ENCODE assay signal across 8 mouse cellular contexts in genomic region chr11:62280675-62281600, GRCm38 (mm10). TPM values are rescaled to one million over a fixed set of nuclear protein-coding genes. Genes with fewer than 3 reads are reported as not detected.
DNase-seq lines count a peak whose midpoint lies in the region; ATAC-seq lines count a peak whose summit lies in the region.

Gene Zswim7, minus strand, starts transcription at chr11:62281375.
Gene Ttc19, plus strand, starts transcription at chr11:62281473.

- peak within 1 kb of the TSS; percentile 92 for H3K4me2 ChIP-seq in lung, embryonic 16.5 days (ENCODE audit: low read depth, low read length)

- peaks cover 3% of the 10 kb centered on the region for H3K4me1 ChIP-seq in lung, embryonic 16.5 days (replicated peaks; ENCODE audit: control insufficient read depth, insufficient read depth, low read length)

- 0% methylated on average over 67 of the region's 68 CpGs for WGBS in lung, embryonic 16.5 days

- ATAC-seq in hematopoietic stem cell, adult 5-6 weeks (replicated peaks in 1 of 2; ENCODE audit: insufficient read depth in 1 of 2, low FRiP score in 2 of 2, low TSS enrichment in 1 of 2, low read depth in 1 of 2, poor library complexity in 2 of 2, severe bottlenecking in 2 of 2): peak; percentile 67 to 83
- ATAC-seq in lung, embryonic 16.5 days (ENCODE audit: low read depth): peak; percentile 97

- H3K36me3 ChIP-seq in lung, embryonic 16.5 days (ENCODE audit: control insufficient read depth, insufficient read depth, low read length): peaks cover 7% of the 10 kb centered on the region

- H3K4me3 ChIP-seq in lung, embryonic 16.5 days (ENCODE audit: low read length): peak within 1 kb of the TSS; percentile 93

- DNase-seq in MEL-GATA-1-ER (ENCODE audit: extremely low read depth, low read depth): peak; percentile 77
- DNase-seq in cerebellum, adult 8-10 months: peak; percentile 93
- peak; percentile 88 for DNase-seq in forelimb bud, embryonic 11.5 days (ENCODE audit: low read depth, low spot score)
- DNase-seq in layer of hippocampus, adult 9-10 months (ENCODE audit: low spot score): peak; percentile 78
- peak; percentile 91 for DNase-seq in ovary, postnatal 10 days (ENCODE audit: low spot score)
- DNase-seq in thymus, postnatal 10 days (ENCODE audit: low spot score in 2 of 2): peak; percentile 82 to 90

- H3K27ac ChIP-seq in lung, embryonic 16.5 days (ENCODE audit: low read length): peak within 1 kb of the TSS; percentile 91

- H3K27me3 ChIP-seq in lung, embryonic 16.5 days (ENCODE audit: control insufficient read depth, insufficient read depth, low read depth, low read length): no peaks in the 10 kb centered on the region

- H3K9me3 ChIP-seq in lung, embryonic 16.5 days (ENCODE audit: control insufficient read depth, low read length): no peaks in the 10 kb centered on the region

- peak within 1 kb of the TSS; percentile 87 for H3K9ac ChIP-seq in lung, embryonic 16.5 days (ENCODE audit: low read length)

RNA-seq across cellular contexts. Expression of gene Zswim7, which starts in this region (rescaled TPM):
- 6.1 and 14.6 TPM in 2 replicates for total RNA-seq in hematopoietic stem cell, adult 5-6 weeks (2017)
- polyA plus RNA-seq in lung, embryonic 16.5 days (2015; fragmentation: Nextera tagmentation; extraction: Ambion mirVana): 14.2 and 16.0 TPM in 2 replicates

RNA-seq across cellular contexts. Expression of gene Ttc19, which starts in this region (rescaled TPM):
- total RNA-seq in hematopoietic stem cell, adult 5-6 weeks (2017): 22.4 and 29.3 TPM in 2 replicates
- 14.0 and 15.5 TPM in 2 replicates for polyA plus RNA-seq in lung, embryonic 16.5 days (2015; fragmentation: Nextera tagmentation; extraction: Ambion mirVana)

Comparison
In these comparisons a context has a peak if more than half of its experiments do, and no peak if none do; other contexts are left out.
1. Peak in every context shown above with its lines: DNase-seq, ATAC-seq, H3K4me3 ChIP-seq and H3K27ac ChIP-seq.